Mouse (Mus musculus) effector memory CD4-positive, alpha-beta T cell, adult 7 months (primary cell): ENCODE measurements around the gene Rfc3. TPM values are rescaled to one million over a fixed set of nuclear protein-coding genes. Genes with fewer than 3 reads are reported as not detected.

ENCODE experiments used
- polyA plus RNA-seq: library from polyadenylated mRNA; unstranded; fragments of 100-300 nt; shearing (Covaris generic); gene quantifications from one replicate; pipeline ENCODE4 v1.2.1, GENCODE M21; 2017

Gene Rfc3
- 17.0 TPM for polyA plus RNA-seq

DNA sequence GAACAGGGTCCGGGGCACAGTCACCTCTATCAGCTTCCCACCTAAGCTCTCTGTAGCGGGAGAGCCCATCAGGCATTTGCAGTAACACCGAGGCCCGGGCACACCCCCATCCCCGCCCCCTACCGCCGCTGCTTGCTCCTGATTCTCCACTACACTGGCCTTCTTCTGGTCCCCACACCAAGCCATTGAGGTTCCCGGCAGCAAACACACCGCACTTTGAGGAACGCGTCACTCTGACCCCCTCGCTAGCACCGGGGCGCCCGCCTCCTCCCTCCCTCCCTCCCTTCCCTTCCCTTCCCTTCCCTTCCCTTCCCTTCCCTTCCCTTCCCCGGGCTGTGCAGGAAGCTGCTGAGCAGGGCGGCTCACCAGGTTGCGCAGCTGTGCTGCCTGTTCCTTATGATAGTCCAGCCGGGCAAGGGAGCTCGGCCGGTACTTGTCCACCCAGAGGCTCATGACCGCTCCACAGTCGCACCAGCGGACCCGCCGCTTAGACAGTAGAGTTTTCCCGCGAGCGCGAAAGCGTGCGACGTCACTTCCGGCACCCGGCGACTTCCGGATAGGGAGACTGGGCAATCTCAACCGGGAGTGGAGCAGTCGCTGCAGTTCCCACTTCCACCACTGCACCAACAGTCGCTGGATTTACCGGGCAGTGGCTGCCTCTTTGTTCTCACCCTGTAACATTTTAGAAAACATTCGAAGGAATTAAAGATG lies at the start of gene Rfc3:
Rfc3 (minus strand) TSS at position 543 of the 711 bp plus-strand sequence.

GRCm38 (mm10) chr5:151605921-151606320 lies 45.1 kb downstream of the Rfc3 start, which contains the start of gene Vmn2r18:
Gene Vmn2r18, minus strand, starts transcription at chr5:151606021.

Other genes starting within 250 kb of the Rfc3 start
- not detected for gene Gm42906, start 223.1 kb downstream of the Rfc3 start, polyA plus RNA-seq
- gene Vmn2r18, start 45.2 kb downstream of the Rfc3 start, polyA plus RNA-seq, result 0.20 TPM